Mouse (Mus musculus) liver, embryonic 11.5 days (tissue): ENCODE measurements around the gene Vwa1. TPM values are rescaled to one million over a fixed set of nuclear protein-coding genes. Genes with fewer than 3 reads are reported as not detected.

Experiments
- ATAC-seq: fragments of 200-750 bp; cut with Nextera tagmentation; replicated peaks from 2 replicates; pipeline ENCODE4 v1.8.0; 2017; ENCODE audit warnings: moderate number of reproducible peaks, mild to moderate bottlenecking, moderate TSS enrichment, moderate library complexity; ENCODE audit not compliant: low FRiP score
- DNase-seq: peaks from one replicate; pipeline ENCODE4 v3.0.0-alpha.2; 2017; ENCODE audit warnings: low spot score
- H3K27ac ChIP-seq: fragments of 300-500 bp; sonication (generic); 2 replicates; pipeline ENCODE4 v1.5.1; 2014; ENCODE audit warnings: mild to moderate bottlenecking, low read depth, low read length, control low read depth
- H3K27me3 ChIP-seq: fragments of 300-500 bp; sonication (generic); replicated peaks from 2 replicates; pipeline ENCODE4 v1.6.1; 2014; ENCODE audit warnings: low read length, mixed read lengths; ENCODE audit not compliant: control insufficient read depth, insufficient read depth
- H3K36me3 ChIP-seq: fragments of 300-500 bp; sonication (generic); 2 replicates; pipeline ENCODE4 v1.6.1; 2014; ENCODE audit warnings: mild to moderate bottlenecking, low read length, moderate library complexity, mixed read lengths; ENCODE audit not compliant: control insufficient read depth, insufficient read depth
- H3K4me1 ChIP-seq: fragments of 300-500 bp; sonication (generic); replicated peaks from 2 replicates; pipeline ENCODE4 v1.6.1; 2014; ENCODE audit warnings: low read length, mixed read lengths; ENCODE audit not compliant: control insufficient read depth, insufficient read depth
- H3K4me2 ChIP-seq: fragments of 300-500 bp; sonication (generic); 2 replicates; pipeline ENCODE4 v1.6.1; 2014; ENCODE audit warnings: mild to moderate bottlenecking, control low read depth, moderate library complexity
- H3K4me3 ChIP-seq: fragments of 300-500 bp; sonication (generic); 2 replicates; pipeline ENCODE4 v1.5.1; 2014; ENCODE audit warnings: low read depth, low read length, control low read depth
- H3K9ac ChIP-seq: fragments of 300-500 bp; sonication (generic); 2 replicates; pipeline ENCODE4 v1.6.1; 2014; ENCODE audit warnings: low read depth, low read length, control low read depth
- H3K9me3 ChIP-seq: fragments of 300-500 bp; sonication (generic); 2 replicates; pipeline ENCODE4 v1.6.1; 2016; ENCODE audit warnings: low read length, inconsistent platforms, mixed read lengths; ENCODE audit not compliant: control insufficient read depth
- WGBS: fragments of 180-500 bp; shearing (Covaris S2); extraction: QIAGEN DNeasy Blood & Tissue Kit; methylation state at CpG from one replicate; pipeline ENCODE4 v1.1.7; 2014; 5-methylcytosine and 5-hydroxymethylcytosine counted together
- polyA plus RNA-seq: library from polyadenylated mRNA; unstranded; fragments of >200 nt; fragmentation: Nextera tagmentation; extraction: Ambion mirVana; gene quantifications from 2 replicates; pipeline ENCODE4 v1.2.1, GENCODE M21; 2014

The Vwa1 gene
- polyA plus RNA-seq, 1 experiment from 2014 or later: 1.3 TPM

- Histone ChIP-seq H3K27me3 (no peaks in the 10 kb centered on the region; the same call in 1 of the 2 replicates), H3K4me2 (peak within 1 kb of the TSS; percentile 90), H3K4me3 (peak within 1 kb of the TSS; percentile 65), H3K27ac (no peak within 1 kb of the TSS), H3K36me3 (no peaks in the 10 kb centered on the region), H3K9ac (peak within 1 kb of the TSS; percentile 80), H3K9me3 (no peaks in the 10 kb centered on the region), H3K4me1 (peaks cover 10% of the 10 kb centered on the region; the same call in 1 of the 2 replicates)
- WGBS: 68% methylated on average over 5 of the region's 5 CpGs
- no peak for DNase-seq
- ATAC-seq: no peak
Observed at GRCm38 (mm10) chr4:155785819-155786218, 11.3 kb upstream of the Vwa1 start, which contains the start of gene Tmem88b. Tmem88b (minus strand) TSS chr4:155785874.

DNA sequence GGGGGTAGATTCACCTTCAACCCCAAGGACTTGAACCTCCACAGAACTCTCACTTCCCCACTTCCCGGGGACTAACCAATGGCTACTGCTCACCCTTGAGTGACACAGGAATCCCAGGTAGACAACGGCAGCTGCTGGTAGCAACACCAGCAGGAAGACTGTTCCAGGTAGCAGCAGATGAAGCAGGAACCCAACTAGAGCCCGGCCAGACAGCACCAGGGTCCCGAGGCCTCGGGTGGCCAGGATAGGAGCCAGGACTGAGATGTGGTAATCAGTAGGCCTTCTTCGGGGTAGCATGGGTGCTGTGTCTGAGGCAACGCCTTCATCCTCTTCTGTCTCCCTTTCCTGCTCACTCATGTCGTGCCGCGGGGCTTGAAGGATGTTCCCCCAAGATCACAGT is 10.7 kb upstream of the Vwa1 start:
- Histone ChIP-seq H3K27me3 (no peaks in the 10 kb centered on the region; the same call in 1 of the 2 replicates), H3K9me3 (no peaks in the 10 kb centered on the region), H3K4me1 (peaks cover 10% of the 10 kb centered on the region; the same call in 1 of the 2 replicates), H3K36me3 (no peaks in the 10 kb centered on the region), H3K4me2 (no peak overlapping the region), H3K9ac (no peak overlapping the region), H3K4me3 (no peak overlapping the region), H3K27ac (no peak overlapping the region)
- 76% methylated on average over 10 of the region's 10 CpGs for WGBS
- no peak for DNase-seq
- ATAC-seq: no peak

GRCm38 (mm10) chr4:155784081-155784701 is 9.7 kb upstream of the Vwa1 start:
- ATAC-seq: peak; percentile 80
- H3K9ac ChIP-seq: peak overlapping the region; percentile 80
- H3K4me2 ChIP-seq: peak overlapping the region; percentile 90
- WGBS: under 1% methylated on average over 52 of the region's 52 CpGs
- DNase-seq: peak; percentile 81
- H3K9me3 ChIP-seq: no peaks in the 10 kb centered on the region
- H3K36me3 ChIP-seq: no peaks in the 10 kb centered on the region
- H3K27me3 ChIP-seq: no peaks in the 10 kb centered on the region; the same call in 1 of the 2 replicates
- H3K27ac ChIP-seq: peak overlapping the region; percentile 44; the same call in 1 of the 2 replicates
- H3K4me3 ChIP-seq: peak overlapping the region; percentile 65
- peaks cover 10% of the 10 kb centered on the region; the same call in 1 of the 2 replicates for H3K4me1 ChIP-seq

- ATAC-seq: 0 out of 2 replicates have a peak, but pooled peaks have one; percentile 1
- peak overlapping the region; percentile 44; the same call in 1 of the 2 replicates for H3K27ac ChIP-seq
Observed at GRCm38 (mm10) chr4:155783486-155784080, 9.1 kb upstream of the Vwa1 start.

GRCm38 (mm10) chr4:155780895-155781294 is 6.4 kb upstream of the Vwa1 start:
- peaks cover 1% of the 10 kb centered on the region for H3K27me3 ChIP-seq
- peaks cover 18% of the 10 kb centered on the region for H3K4me1 ChIP-seq
- no peak overlapping the region for H3K4me3 ChIP-seq
- no peak for ATAC-seq
- WGBS: 37% methylated on average over 6 of the region's 6 CpGs
- H3K27ac ChIP-seq: no peak overlapping the region
- no peaks in the 10 kb centered on the region for H3K36me3 ChIP-seq
- no peak overlapping the region for H3K4me2 ChIP-seq
- no peak overlapping the region for H3K9ac ChIP-seq
- no peak for DNase-seq
- H3K9me3 ChIP-seq: no peaks in the 10 kb centered on the region

More at GRCm38 (mm10) chr4:155783486-155784080, 9.1 kb upstream of the Vwa1 start:
- H3K9me3 ChIP-seq: no peaks in the 10 kb centered on the region
- H3K36me3 ChIP-seq: no peaks in the 10 kb centered on the region
- peaks cover 10% of the 10 kb centered on the region; the same call in 1 of the 2 replicates for H3K4me1 ChIP-seq
- peak overlapping the region; percentile 90 for H3K4me2 ChIP-seq
- WGBS: 38% methylated on average over 16 of the region's 16 CpGs
- peak overlapping the region; percentile 65 for H3K4me3 ChIP-seq
- no peaks in the 10 kb centered on the region; the same call in 1 of the 2 replicates for H3K27me3 ChIP-seq
- H3K9ac ChIP-seq: peak overlapping the region; percentile 80
- DNase-seq: no peak

DNA sequence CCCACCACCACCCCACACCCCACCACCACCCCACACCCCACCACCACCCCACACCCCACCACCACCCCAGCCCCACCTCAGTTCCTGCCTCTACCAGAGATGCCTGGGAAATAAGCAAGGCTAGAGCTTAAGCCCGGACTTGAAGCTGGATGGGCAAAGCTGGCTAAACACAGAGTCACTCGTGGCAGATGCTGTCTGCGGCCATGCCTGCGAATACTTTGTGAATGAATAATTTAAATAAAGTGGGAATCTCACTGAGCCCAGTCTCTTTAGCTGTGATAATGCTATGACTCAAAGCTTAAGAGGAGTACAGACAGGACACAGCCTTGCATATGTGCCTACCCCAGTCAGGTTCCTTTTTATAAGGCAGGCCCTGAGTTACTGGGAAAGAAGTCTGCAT is 5.0 kb upstream of the Vwa1 start:
- Histone ChIP-seq H3K4me2 (no peak overlapping the region), H3K36me3 (no peaks in the 10 kb centered on the region), H3K9me3 (no peaks in the 10 kb centered on the region), H3K4me1 (peaks cover 14% of the 10 kb centered on the region), H3K27me3 (peaks cover 15% of the 10 kb centered on the region), H3K4me3 (no peak overlapping the region), H3K27ac (no peak overlapping the region), H3K9ac (no peak overlapping the region)
- DNase-seq (no peak), ATAC-seq (no peak)
- whole genome bisulfite sequencing: 81% methylated on average over 4 of the region's 4 CpGs

DNA sequence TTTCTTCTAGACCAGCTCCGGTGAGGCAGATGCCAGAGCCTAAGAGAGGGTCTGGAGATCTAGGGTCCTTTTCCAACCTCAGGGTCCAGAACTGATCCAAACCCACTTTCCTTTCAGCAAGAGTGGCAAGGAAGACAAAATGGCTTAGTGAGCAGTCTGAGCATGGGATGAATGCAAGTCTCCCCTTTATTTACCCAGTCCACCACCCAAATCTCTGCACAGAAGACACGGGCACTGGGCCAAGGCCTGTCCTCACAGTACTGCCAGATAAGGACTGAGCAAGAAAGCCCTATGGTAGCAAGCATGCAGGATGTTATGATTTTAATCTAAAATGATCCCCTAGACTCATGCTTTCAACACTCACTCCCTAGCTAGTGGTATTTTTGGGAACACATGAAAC is 3.3 kb upstream of the Vwa1 start:
- peaks cover 31% of the 10 kb centered on the region for H3K27me3 ChIP-seq
- no peak overlapping the region for H3K4me2 ChIP-seq
- H3K27ac ChIP-seq: no peak overlapping the region
- no peaks in the 10 kb centered on the region for H3K9me3 ChIP-seq
- no peaks in the 10 kb centered on the region for H3K36me3 ChIP-seq
- H3K9ac ChIP-seq: no peak overlapping the region
- no peak overlapping the region for H3K4me3 ChIP-seq
- ATAC-seq: no peak
- WGBS: 72% methylated on average over 2 of the region's 2 CpGs
- peaks cover 15% of the 10 kb centered on the region for H3K4me1 ChIP-seq
- no peak for DNase-seq

- Histone ChIP-seq H3K27me3 (peaks cover 35% of the 10 kb centered on the region), H3K9me3 (no peaks in the 10 kb centered on the region), H3K27ac (no peak overlapping the region), H3K36me3 (no peaks in the 10 kb centered on the region), H3K4me3 (no peak overlapping the region), H3K4me2 (no peak overlapping the region), H3K4me1 (peaks cover 15% of the 10 kb centered on the region), H3K9ac (no peak overlapping the region)
- DNase-seq: no peak
- no peak for ATAC-seq
- 47% methylated on average over 2 of the region's 2 CpGs for WGBS
Observed at GRCm38 (mm10) chr4:155776704-155777335, 2.3 kb upstream of the Vwa1 start.
